Mouse (Mus musculus) ES-E14 (cell line): ENCODE measurements around the gene Ehd2. TPM values are rescaled to one million over a fixed set of nuclear protein-coding genes. Genes with fewer than 3 reads are reported as not detected.

Experiments used
- DNase-seq: peaks from one replicate; pipeline ENCODE4 v3.0.0-alpha.2; 2013; ENCODE audit warnings: low read depth, low spot score
- H3K27ac ChIP-seq: 2 replicates; pipeline ENCODE4 v1.5.1; 2012; ENCODE audit warnings: low read depth, mild to moderate bottlenecking, low read length, moderate library complexity, mixed read lengths; ENCODE audit not compliant: poor library complexity, insufficient read depth, severe bottlenecking
- H3K36me3 ChIP-seq: 2 replicates; pipeline ENCODE4 v1.6.1; 2012; ENCODE audit warnings: mild to moderate bottlenecking, low read length, moderate library complexity, mixed read lengths; ENCODE audit not compliant: control insufficient read depth, poor library complexity, insufficient read depth, severe bottlenecking
- H3K4me1 ChIP-seq, 2 experiments: fragments of 150-350 bp in 1 of 2; sonication (generic) in 1 of 2; 2 replicates each; pipeline ENCODE4 v1.6.1; 2012; ENCODE audit warnings: low read length in 2 of 2, mild to moderate bottlenecking in 1 of 2, mixed read lengths in 1 of 2; ENCODE audit not compliant: control insufficient read depth in 2 of 2, insufficient read depth in 2 of 2, poor library complexity in 1 of 2
- H3K4me3 ChIP-seq, 2 experiments: fragments of 150-350 bp in 1 of 2; sonication (generic) in 1 of 2; 2 replicates each; pipeline ENCODE4 v1.5.1; 2012; ENCODE audit warnings: low read length in 2 of 2, low read depth in 1 of 2, mild to moderate bottlenecking in 1 of 2, mixed read lengths in 1 of 2; ENCODE audit not compliant: insufficient read depth in 1 of 2, poor library complexity in 1 of 2, severe bottlenecking in 1 of 2
- H3K9ac ChIP-seq: 2 replicates; pipeline ENCODE4 v1.6.1; 2012; ENCODE audit warnings: low read depth, mild to moderate bottlenecking, low read length, mixed read lengths; ENCODE audit not compliant: poor library complexity, insufficient read depth, severe bottlenecking
- H3K9me3 ChIP-seq: fragments of 150-350 bp; sonication (generic); 2 replicates; pipeline ENCODE4 v1.6.1; 2012; ENCODE audit warnings: low read depth, mild to moderate bottlenecking, low read length; ENCODE audit not compliant: control insufficient read depth, insufficient read depth
- CHD2 ChIP-seq: IDR thresholded peaks from 2 replicates; pipeline ENCODE4 v1.6.1; 2014; ENCODE audit warnings: mild to moderate bottlenecking, low read depth, low read length, inconsistent platforms
- HCFC1 ChIP-seq: IDR thresholded peaks from 2 replicates; pipeline ENCODE4 v1.6.1; 2012; ENCODE audit warnings: low read length, inconsistent platforms, borderline replicate concordance; ENCODE audit not compliant: insufficient read depth
- MAFK ChIP-seq: IDR thresholded peaks from 2 replicates; pipeline ENCODE4 v1.6.1; 2014; ENCODE audit warnings: mild to moderate bottlenecking, low read depth, low read length, inconsistent platforms; ENCODE audit not compliant: insufficient read depth
- ZC3H11A ChIP-seq: IDR thresholded peaks from 2 replicates; pipeline ENCODE4 v1.6.1; 2012; ENCODE audit warnings: low read depth, mild to moderate bottlenecking, inconsistent platforms, low read length, borderline replicate concordance
- ZNF384 ChIP-seq: IDR thresholded peaks from 2 replicates; pipeline ENCODE4 v1.6.1; 2012; ENCODE audit warnings: low read depth, low read length, inconsistent platforms
- in situ Hi-C, 2 experiments: fragments of 600-800 bp; cut with MboI; formaldehyde crosslinking; loops; one replicate each; pipeline ENCODE4 v1.15.1; 2025; ENCODE audit warnings: low sequenced_read_pairs in 2 of 2, inconsistent platforms in 1 of 2; ENCODE audit not compliant: unreplicated experiment in 2 of 2
- total RNA-seq: library from RNA; depleted of rRNA; stranded (reverse); fragments of 300-350 nt; gene quantifications from 2 replicates; pipeline ENCODE4 v1.2.3, GENCODE M21; 2012

Gene Ehd2
- total RNA-seq, 1 experiment = 6.8 TPM

DNA sequence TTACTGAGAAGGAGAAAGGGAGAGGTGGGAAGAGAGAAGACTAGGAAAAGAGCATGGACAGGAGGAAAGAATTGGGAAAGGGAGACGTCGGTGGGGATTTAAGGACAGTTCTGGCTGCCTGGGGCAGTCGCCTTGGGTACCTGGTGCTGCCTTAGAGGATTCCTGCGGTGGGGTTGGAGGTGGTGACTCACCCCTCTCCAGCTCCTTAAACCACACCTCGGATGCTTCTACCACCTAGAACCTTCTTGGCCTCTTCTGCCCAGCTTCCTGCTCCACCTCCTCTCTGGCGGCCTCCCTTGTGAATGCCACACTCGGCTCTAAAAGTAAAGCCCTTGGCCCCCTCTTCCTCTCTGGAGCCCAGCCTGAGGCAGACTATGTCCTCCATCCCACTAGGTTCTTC is 11.9 kb downstream of the Ehd2 start:
- peak overlapping the region; percentile 54; the same call in 1 of the 2 replicates for H3K9ac ChIP-seq

GRCm38 (mm10) chr7:15954978-15955443 is 12.4 kb downstream of the Ehd2 start:
- H3K9ac ChIP-seq = peak overlapping the region; percentile 54; the same call in 1 of the 2 replicates
- H3K4me1 ChIP-seq = peaks cover 3 to 16% of the 10 kb centered on the region in 2 experiments; a peak in 2 of 4 replicates
- peak; percentile 74 for DNase-seq
- in situ Hi-C loops = loop anchor here in 1 of 2 experiments (25.0 kb wide), 2 partner anchors 182 to 307 kb away; partner anchors contain the start of genes C5ar1, Inafm1 and Slc8a2
- no peaks in the 10 kb centered on the region for H3K36me3 ChIP-seq
- no peak overlapping the region for H3K27ac ChIP-seq
- peak overlapping the region; percentile 65 to 67 for H3K4me3 ChIP-seq
- no peaks in the 10 kb centered on the region for H3K9me3 ChIP-seq
- no peak for TF ChIP-seq CHD2
- no peak for TF ChIP-seq MAFK
- TF ChIP-seq ZC3H11A = no peak
- TF ChIP-seq HCFC1 = no peak
- no peak for TF ChIP-seq ZNF384

More for the DNA sequence above, 11.9 kb downstream of the Ehd2 start:
- Histone ChIP-seq H3K27ac (no peak overlapping the region), H3K36me3 (no peaks in the 10 kb centered on the region), H3K9me3 (no peaks in the 10 kb centered on the region), H3K4me1 (peaks cover 3 to 11% of the 10 kb centered on the region in 2 experiments; a peak in 2 of 4 replicates), H3K4me3 (peak overlapping the region; percentile 65 to 67)
- DNase-seq = no peak
- no peak for TF ChIP-seq HCFC1
- in situ Hi-C loops = loop anchor here in 1 of 2 experiments (25.0 kb wide), 2 partner anchors 182 to 307 kb away; partner anchors contain the start of genes C5ar1, Inafm1 and Slc8a2

DNA sequence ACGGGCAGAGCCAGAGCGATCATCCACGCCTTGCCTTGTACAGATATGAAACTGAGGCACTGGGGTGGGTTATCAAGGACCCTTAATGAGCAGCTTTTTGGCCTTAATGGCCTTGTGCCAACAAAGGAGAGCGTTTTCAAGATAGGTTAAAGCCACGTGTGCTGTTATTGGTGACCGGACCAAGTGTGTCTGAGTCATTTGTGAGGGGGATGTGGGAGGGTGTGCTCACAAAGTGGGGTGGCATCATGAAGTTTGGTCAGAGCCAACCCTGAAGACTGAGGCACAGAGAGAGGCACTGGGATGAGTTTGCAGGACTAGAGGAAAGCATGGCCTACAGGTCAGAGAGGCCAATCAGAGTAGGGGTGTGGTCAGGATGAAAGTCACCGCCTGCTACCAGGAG is 12.9 kb downstream of the Ehd2 start:
- in situ Hi-C loops = loop anchor here in 1 of 2 experiments (25.0 kb wide), 2 partner anchors 183 to 308 kb away; partner anchors contain the start of genes C5ar1, Inafm1 and Slc8a2

DNA sequence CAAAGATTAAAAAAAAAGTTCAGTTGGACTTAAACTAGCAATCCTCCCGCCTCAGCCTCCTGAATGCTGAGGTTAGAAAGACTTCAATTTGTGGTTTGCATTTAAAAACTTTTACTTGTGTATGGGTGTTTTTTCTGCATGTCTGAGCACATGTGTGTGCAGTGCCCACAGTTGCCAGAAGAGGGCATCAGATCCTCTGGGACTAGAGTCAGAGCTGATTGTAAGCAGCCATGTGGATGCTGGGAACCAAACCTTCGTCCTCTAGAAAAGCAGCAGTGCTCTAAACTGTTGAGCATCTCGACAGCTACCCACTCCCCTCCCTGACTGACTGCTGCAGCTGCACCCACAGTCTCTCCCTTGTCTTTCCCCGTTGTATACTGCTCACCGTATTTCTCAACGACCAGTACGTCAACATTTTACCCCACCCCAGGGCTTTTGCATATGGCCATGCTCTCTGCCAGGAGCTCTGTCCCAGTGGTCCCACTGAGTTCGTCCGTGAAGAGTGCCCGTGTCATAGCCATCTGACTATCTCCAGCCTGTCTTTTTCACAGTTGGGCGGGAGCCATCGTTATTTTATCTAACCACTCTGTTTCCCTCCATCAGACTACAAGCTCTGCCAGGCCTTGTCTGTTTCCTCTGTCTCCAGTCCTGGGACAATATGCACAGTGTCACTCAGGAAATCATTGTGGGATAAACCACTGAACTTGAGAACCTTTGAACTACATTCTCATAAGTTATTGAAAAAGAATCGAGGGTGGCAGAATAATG is 13.9 kb downstream of the Ehd2 start:
- Histone ChIP-seq H3K4me3 (no peak overlapping the region), H3K9ac (no peak overlapping the region), H3K36me3 (no peaks in the 10 kb centered on the region), H3K27ac (no peak overlapping the region), H3K9me3 (no peaks in the 10 kb centered on the region), H3K4me1 (peaks cover 3 to 17% of the 10 kb centered on the region in 2 experiments; a peak in 2 of 4 replicates)
- in situ Hi-C loops = loop anchor here in 1 of 2 experiments (25.0 kb wide), 2 partner anchors 184 to 309 kb away; partner anchors contain the start of genes C5ar1, Inafm1 and Slc8a2
- TF ChIP-seq MAFK = no peak
- TF ChIP-seq HCFC1 = no peak
- DNase-seq = peak; percentile 70

More for the DNA sequence above, 12.9 kb downstream of the Ehd2 start:
- Histone ChIP-seq H3K4me1 (peaks cover 3 to 16% of the 10 kb centered on the region in 2 experiments; a peak in 2 of 4 replicates), H3K36me3 (no peaks in the 10 kb centered on the region), H3K4me3 (no peak overlapping the region), H3K9me3 (no peaks in the 10 kb centered on the region), H3K27ac (no peak overlapping the region), H3K9ac (no peak overlapping the region)
- no peak for DNase-seq
- no peak for TF ChIP-seq MAFK

GRCm38 (mm10) chr7:15952416-15952815 is 15.0 kb downstream of the Ehd2 start:
- DNase-seq = no peak
- TF ChIP-seq CHD2 (no peak), ZNF384 (no peak), ZC3H11A (no peak)
- no peak overlapping the region for H3K4me3 ChIP-seq
- no peak overlapping the region for H3K9ac ChIP-seq
- no peak overlapping the region for H3K27ac ChIP-seq
- no peaks in the 10 kb centered on the region for H3K36me3 ChIP-seq
- in situ Hi-C loops = loop anchor here in 1 of 2 experiments (25.0 kb wide), 2 partner anchors 185 to 310 kb away; partner anchors contain the start of genes C5ar1, Inafm1 and Slc8a2
- H3K9me3 ChIP-seq = no peaks in the 10 kb centered on the region
- peaks cover 3 to 19% of the 10 kb centered on the region in 2 experiments; a peak in 2 of 4 replicates for H3K4me1 ChIP-seq
